Mouse (Mus musculus) myocyte (in vitro differentiated cells): ENCODE results near the gene Snapc4.

Source experiments
- E2F4 ChIP-seq: IDR thresholded peaks from one replicate; pipeline ENCODE4 v1.6.1; 2011; ENCODE audit warnings: mild to moderate bottlenecking, control low read depth, moderate library complexity; ENCODE audit not compliant: insufficient read depth
- MAX ChIP-seq: IDR thresholded peaks from one replicate; pipeline ENCODE4 v1.6.1; 2011; ENCODE audit warnings: low read depth, mild to moderate bottlenecking, control low read depth
- MYOD1 ChIP-seq, 3 experiments: IDR thresholded peaks; one replicate each; pipeline ENCODE4 v1.6.1; 2011; ENCODE audit warnings: control low read depth in 2 of 3, low read depth in 2 of 3, mild to moderate bottlenecking in 2 of 3, moderate library complexity in 1 of 3; ENCODE audit not compliant: insufficient read length in 2 of 3, control insufficient read depth in 1 of 3
- MYOG ChIP-seq, 3 experiments: IDR thresholded peaks; one replicate each; pipeline ENCODE4 v1.6.1; 2011; ENCODE audit warnings: control low read depth in 2 of 3, low read depth in 2 of 3, mild to moderate bottlenecking in 2 of 3; ENCODE audit not compliant: insufficient read length in 2 of 3, control insufficient read depth in 1 of 3, insufficient read depth in 1 of 3
- POLR2A ChIP-seq: IDR thresholded peaks from one replicate; pipeline ENCODE4 v1.6.1; 2011; ENCODE audit warnings: low read depth, mild to moderate bottlenecking, control low read depth, moderate library complexity; ENCODE audit not compliant: insufficient read length
- POLR2AphosphoS2 ChIP-seq: IDR thresholded peaks from one replicate; pipeline ENCODE4 v1.6.1; 2011; ENCODE audit warnings: low read depth, control low read depth; ENCODE audit not compliant: insufficient read length
- REST ChIP-seq: IDR thresholded peaks from one replicate; pipeline ENCODE4 v1.6.1; 2011; ENCODE audit warnings: mild to moderate bottlenecking, control low read depth, moderate library complexity; ENCODE audit not compliant: insufficient read depth, insufficient read length
- SRF ChIP-seq: IDR thresholded peaks from one replicate; pipeline ENCODE4 v1.6.1; 2011; ENCODE audit warnings: low read depth; ENCODE audit not compliant: control insufficient read depth, insufficient read length
- TCF12 ChIP-seq: IDR thresholded peaks from one replicate; pipeline ENCODE4 v1.6.1; 2011; ENCODE audit warnings: mild to moderate bottlenecking, control low read depth; ENCODE audit not compliant: poor library complexity, insufficient read depth, severe bottlenecking
- USF1 ChIP-seq: IDR thresholded peaks from one replicate; pipeline ENCODE4 v1.6.1; 2011; ENCODE audit warnings: low read depth, mild to moderate bottlenecking, control low read depth, moderate library complexity

- TF ChIP-seq POLR2A (no peak), USF1 (no peak), SRF (no peak), E2F4 (no peak), REST (no peak), POLR2AphosphoS2 (no peak), MYOG (IDR thresholded peaks at IDR 0.05; ENCODE audit: control insufficient read depth in 1 of 3, insufficient read depth in 1 of 3, insufficient read length in 2 of 3, low read depth in 2 of 3) (no peak), MAX (no peak), TCF12 (no peak), MYOD1 (IDR thresholded peaks at IDR 0.05; ENCODE audit: control insufficient read depth in 1 of 3, insufficient read length in 2 of 3, low read depth in 2 of 3) (no peak)
Measured at GRCm38 (mm10) chr2:26348241-26348640, 32.2 kb downstream of the Snapc4 start.
